Mouse (Mus musculus) cerebellum, postnatal 10 days (tissue): ENCODE results near the gene Tnfsf14.

Experiments
- DNase-seq, 2 experiments: peaks; one replicate each; pipeline ENCODE4 v3.0.0; 2021; ENCODE audit warnings: mixed read lengths in 2 of 2

The Tnfsf14 gene

GRCm38 (mm10) chr17:57194041-57194507 is at the start of gene Tnfsf14:
Tnfsf14 (minus strand) TSS chr17:57194177.
- DNase-seq = no peak

GRCm38 (mm10) chr17:57237181-57237580 is 43.2 kb upstream of the Tnfsf14 start:
- no peak for DNase-seq

- no peak for DNase-seq
Observed at GRCm38 (mm10) chr17:57235803-57236202, 41.8 kb upstream of the Tnfsf14 start.

- DNase-seq = no peak
Observed at GRCm38 (mm10) chr17:57234254-57234928, 40.4 kb upstream of the Tnfsf14 start.

- DNase-seq = no peak
Observed at GRCm38 (mm10) chr17:57233038-57233437, 39.1 kb upstream of the Tnfsf14 start.

GRCm38 (mm10) chr17:57232200-57232599 is 38.2 kb upstream of the Tnfsf14 start:
- no peak for DNase-seq

- DNase-seq = no peak
Observed at GRCm38 (mm10) chr17:57231321-57231771, 37.4 kb upstream of the Tnfsf14 start.

GRCm38 (mm10) chr17:57230728-57231125 is 36.8 kb upstream of the Tnfsf14 start:
- no peak for DNase-seq

- DNase-seq = peak in 1 of 2 experiments; percentile 25
Observed at GRCm38 (mm10) chr17:57229851-57230727, 36.1 kb upstream of the Tnfsf14 start.

GRCm38 (mm10) chr17:57228873-57229272 is 34.9 kb upstream of the Tnfsf14 start:
- DNase-seq = no peak

- no peak for DNase-seq
Observed at GRCm38 (mm10) chr17:57228014-57228413, 34.0 kb upstream of the Tnfsf14 start, which contains the start of gene C3. C3 (minus strand) TSS chr17:57228136.

GRCm38 (mm10) chr17:57227468-57227867 is 33.5 kb upstream of the Tnfsf14 start:
- no peak for DNase-seq

- DNase-seq = peak in 1 of 2 experiments; percentile 0
Observed at GRCm38 (mm10) chr17:57223313-57223712, 29.3 kb upstream of the Tnfsf14 start.

- DNase-seq = no peak
Observed at GRCm38 (mm10) chr17:57221911-57222310, 27.9 kb upstream of the Tnfsf14 start.

GRCm38 (mm10) chr17:57219884-57220207 is 25.9 kb upstream of the Tnfsf14 start:
- peak; percentile 59 to 61 for DNase-seq

- DNase-seq = peak; percentile 85
Observed at GRCm38 (mm10) chr17:57219167-57219883, 25.3 kb upstream of the Tnfsf14 start.

- DNase-seq = no peak
Observed at GRCm38 (mm10) chr17:57218335-57218900, 24.4 kb upstream of the Tnfsf14 start.

GRCm38 (mm10) chr17:57214676-57215387 is 20.9 kb upstream of the Tnfsf14 start:
- DNase-seq = peak; percentile 69 to 71

GRCm38 (mm10) chr17:57211501-57211900 is 17.5 kb upstream of the Tnfsf14 start:
- no peak for DNase-seq

- no peak for DNase-seq
Observed at GRCm38 (mm10) chr17:57209330-57209729, 15.4 kb upstream of the Tnfsf14 start.

GRCm38 (mm10) chr17:57207938-57208337 is 14.0 kb upstream of the Tnfsf14 start:
- DNase-seq = no peak
